Mouse (Mus musculus): ENCODE results near the gene Phox2a. TPM values are rescaled to one million over a fixed set of nuclear protein-coding genes. Genes with fewer than 3 reads are reported as not detected.

The Phox2a gene
- polyA plus RNA-seq, 1 experiment: not detected

DNA sequence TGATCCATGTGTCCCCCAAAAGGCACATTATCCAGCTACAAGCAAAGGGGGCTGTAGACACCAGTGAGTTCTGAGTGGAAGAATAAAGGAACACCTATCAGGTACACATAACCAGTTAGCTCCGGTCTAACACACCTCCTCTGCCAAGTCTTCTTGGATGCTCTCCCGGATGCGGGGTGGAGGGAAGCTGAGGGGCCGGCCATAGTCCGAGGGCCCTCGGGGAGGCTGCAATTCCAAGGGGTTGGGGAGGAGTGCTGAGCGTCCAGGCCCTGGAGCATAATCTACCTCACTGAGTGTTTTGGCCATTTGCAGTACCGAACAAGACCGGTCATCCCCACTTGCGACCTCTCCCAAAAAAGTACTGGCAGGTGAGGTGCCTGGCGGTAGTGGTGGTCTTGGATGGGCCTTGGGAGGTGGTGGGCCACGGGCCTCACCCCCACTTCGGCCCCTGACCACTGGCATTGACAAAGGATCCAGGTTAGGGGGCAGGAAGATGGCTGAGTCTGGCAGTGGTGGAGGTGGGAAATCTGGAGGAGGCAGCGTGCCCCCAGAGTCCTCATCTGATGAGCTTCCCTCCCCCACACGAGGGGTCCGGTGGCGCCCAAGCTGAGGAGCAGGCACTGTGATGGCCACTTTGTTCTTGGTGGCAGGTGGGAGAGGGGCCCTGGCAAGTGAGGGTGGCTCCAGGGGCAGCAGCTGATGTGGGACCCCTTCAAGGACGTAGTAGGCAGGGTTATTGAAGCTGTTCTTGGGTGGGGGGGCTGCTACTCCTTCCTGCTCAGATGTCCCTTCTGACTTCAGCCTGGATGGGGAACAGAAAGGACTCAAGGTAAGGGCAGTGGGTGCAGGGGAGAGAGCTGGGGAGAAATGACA lies 5.9 kb downstream of the Phox2a start:
- Histone ChIP-seq H3K4me3 (ENCODE audit: insufficient read depth, low read length) (no peak overlapping the region), H3K4me1 (ENCODE audit: control insufficient read depth, insufficient read depth, low read length) (no peaks in the 10 kb centered on the region), H3K27ac (ENCODE audit: insufficient read depth, low read length) (no peak overlapping the region)
- TF ChIP-seq POLR2A (IDR thresholded peaks at IDR 0.05; ENCODE audit: low read depth, low read length) (no peak), CTCF (IDR thresholded peaks at IDR 0.05; ENCODE audit: borderline replicate concordance, insufficient read depth, low read length) (no peak)

DNA sequence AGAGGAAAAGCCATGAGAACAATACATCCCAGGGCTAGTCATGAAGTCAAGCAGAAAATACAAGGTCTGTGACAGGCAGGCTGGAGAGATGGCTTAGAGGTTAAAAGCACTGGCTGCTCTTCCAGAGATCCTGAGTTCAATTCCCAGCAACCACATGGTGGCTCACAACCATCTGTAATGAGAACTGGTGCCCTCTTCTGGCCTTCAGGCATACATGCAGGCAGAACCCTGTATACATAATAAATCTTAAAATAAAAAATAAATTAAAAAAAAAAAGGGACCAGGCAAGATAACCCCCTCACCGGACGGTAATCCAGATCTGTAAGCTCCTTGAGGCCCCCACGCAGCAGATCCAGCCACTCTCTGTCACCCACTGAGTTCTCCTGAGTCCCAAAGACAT lies 12.3 kb downstream of the Phox2a start:
- TF ChIP-seq CTCF (IDR thresholded peaks at IDR 0.05; ENCODE audit: borderline replicate concordance, insufficient read depth, low read length) (no peak), POLR2A (IDR thresholded peaks at IDR 0.05; ENCODE audit: low read depth, low read length) (no peak)
- no peak overlapping the region for H3K27ac ChIP-seq (ENCODE audit: insufficient read depth, low read length)
- H3K4me3 ChIP-seq (ENCODE audit: insufficient read depth, low read length): no peak overlapping the region
- peaks cover 7% of the 10 kb centered on the region for H3K4me1 ChIP-seq (ENCODE audit: control insufficient read depth, insufficient read depth, low read length)

DNA sequence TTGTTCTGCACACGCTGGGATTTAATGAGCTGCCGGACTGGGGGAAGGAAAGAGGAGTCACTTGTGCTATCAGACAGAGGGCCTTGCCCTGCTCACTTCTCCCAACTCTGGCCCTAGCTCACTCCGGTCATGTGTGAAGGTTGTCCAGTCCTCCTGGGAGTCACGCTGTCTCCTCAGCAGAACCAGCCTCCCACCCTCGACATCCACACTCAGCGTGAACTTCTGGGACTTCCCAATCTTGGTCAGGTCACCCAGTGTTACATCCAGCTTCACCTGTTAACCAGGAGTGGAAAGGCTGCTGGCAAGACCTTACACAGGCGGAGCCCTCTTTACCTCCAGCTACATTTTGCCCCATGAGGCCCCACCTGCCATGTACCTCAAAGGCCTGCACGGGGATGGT lies 13.3 kb downstream of the Phox2a start:
- no peak for TF ChIP-seq CTCF (IDR thresholded peaks at IDR 0.05; ENCODE audit: borderline replicate concordance, insufficient read depth, low read length)
- no peak for TF ChIP-seq POLR2A (IDR thresholded peaks at IDR 0.05; ENCODE audit: low read depth, low read length)
- Histone ChIP-seq H3K27ac (ENCODE audit: insufficient read depth, low read length) (no peak overlapping the region), H3K4me1 (ENCODE audit: control insufficient read depth, insufficient read depth, low read length) (peaks cover 7% of the 10 kb centered on the region), H3K4me3 (ENCODE audit: insufficient read depth, low read length) (no peak overlapping the region)

DNA sequence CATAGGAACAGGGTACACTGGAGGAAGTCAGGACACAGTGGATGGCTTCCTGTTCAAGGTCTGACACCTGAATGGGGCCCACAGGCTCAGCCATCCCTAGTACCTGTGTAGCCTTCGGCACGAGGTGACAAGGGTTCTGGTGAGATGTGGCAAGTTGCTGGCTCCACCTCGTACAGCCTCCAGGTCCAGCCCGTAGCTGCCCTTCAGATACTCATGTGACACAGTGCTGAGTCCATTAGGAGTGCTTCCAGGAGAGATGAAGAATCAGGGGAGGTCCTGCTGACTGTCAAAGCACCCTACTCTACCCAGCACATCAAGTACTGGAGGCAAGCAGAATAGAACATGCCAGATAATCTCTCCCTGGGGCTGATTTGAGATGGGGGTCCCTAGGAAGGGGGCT lies 14.3 kb downstream of the Phox2a start:
- Histone ChIP-seq H3K4me3 (ENCODE audit: insufficient read depth, low read length) (no peak overlapping the region), H3K4me1 (ENCODE audit: control insufficient read depth, insufficient read depth, low read length) (peaks cover 7% of the 10 kb centered on the region), H3K27ac (ENCODE audit: insufficient read depth, low read length) (no peak overlapping the region)
- no peak for TF ChIP-seq CTCF (IDR thresholded peaks at IDR 0.05; ENCODE audit: borderline replicate concordance, insufficient read depth, low read length)
- TF ChIP-seq POLR2A (IDR thresholded peaks at IDR 0.05; ENCODE audit: low read depth, low read length): no peak

DNA sequence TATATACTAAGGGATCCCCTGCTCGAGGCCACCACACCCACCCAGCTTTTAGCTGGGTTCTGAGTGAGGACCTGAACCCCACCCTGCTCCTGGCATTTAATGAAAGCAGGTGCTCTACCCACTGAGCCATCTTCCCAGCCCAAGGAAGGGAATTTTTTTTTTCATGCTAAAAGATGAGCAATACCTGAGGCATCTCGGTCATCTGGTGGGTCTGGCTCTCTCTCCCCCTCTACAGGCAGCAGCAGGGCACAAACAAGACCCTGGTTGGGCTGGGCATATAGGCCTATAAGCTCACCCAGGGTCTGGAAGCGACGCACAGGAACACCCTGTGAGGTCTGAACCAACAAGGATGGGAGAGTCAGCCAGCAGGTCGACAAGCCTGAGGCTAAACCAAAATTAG lies 15.2 kb downstream of the Phox2a start:
- Histone ChIP-seq H3K4me1 (ENCODE audit: control insufficient read depth, insufficient read depth, low read length) (peaks cover 7% of the 10 kb centered on the region), H3K27ac (ENCODE audit: insufficient read depth, low read length) (no peak overlapping the region), H3K4me3 (ENCODE audit: insufficient read depth, low read length) (no peak overlapping the region)
- TF ChIP-seq CTCF (IDR thresholded peaks at IDR 0.05; ENCODE audit: borderline replicate concordance, insufficient read depth, low read length) (peak; percentile 41; the same call in 1 of the 2 replicates), POLR2A (IDR thresholded peaks at IDR 0.05; ENCODE audit: low read depth, low read length) (no peak)

DNA sequence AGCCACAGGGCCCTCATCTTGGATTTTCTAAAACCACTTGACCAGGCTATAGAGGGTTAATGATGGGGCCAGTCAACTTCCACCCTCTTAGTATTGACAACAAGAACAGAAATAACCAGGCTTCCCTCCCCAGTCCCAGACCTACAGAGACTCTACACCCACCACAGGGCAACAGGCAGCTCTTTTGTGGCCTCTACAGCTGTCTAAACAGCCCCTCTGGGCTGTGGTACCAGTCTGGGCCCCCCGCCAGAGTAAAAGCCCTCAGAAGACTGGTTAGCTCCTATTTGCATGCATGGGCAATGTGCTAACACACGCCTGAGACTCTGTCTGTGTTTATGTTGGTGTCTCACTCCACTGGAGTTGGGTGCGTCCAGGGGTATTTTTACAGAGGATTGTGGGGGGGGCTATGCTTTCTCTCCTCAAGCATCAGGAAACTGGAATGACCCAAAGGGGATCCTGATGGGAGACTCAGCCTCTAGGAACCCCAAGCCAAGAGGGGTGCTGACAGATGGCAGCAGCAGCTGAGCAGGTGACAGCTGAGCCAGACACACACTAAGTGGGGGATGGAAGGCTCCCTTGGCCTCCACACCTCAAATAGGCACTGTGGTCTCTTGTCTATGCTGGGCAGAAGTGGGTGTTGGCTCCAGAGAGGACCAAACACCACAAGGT lies 15.9 kb downstream of the Phox2a start:
- TF ChIP-seq POLR2A (IDR thresholded peaks at IDR 0.05; ENCODE audit: low read depth, low read length) (no peak), CTCF (IDR thresholded peaks at IDR 0.05; ENCODE audit: borderline replicate concordance, insufficient read depth, low read length) (no peak)
- no peak overlapping the region for H3K4me3 ChIP-seq (ENCODE audit: insufficient read depth, low read length)
- H3K27ac ChIP-seq (ENCODE audit: insufficient read depth, low read length): no peak overlapping the region
- H3K4me1 ChIP-seq (ENCODE audit: control insufficient read depth, insufficient read depth, low read length): peaks cover 7% of the 10 kb centered on the region

DNA sequence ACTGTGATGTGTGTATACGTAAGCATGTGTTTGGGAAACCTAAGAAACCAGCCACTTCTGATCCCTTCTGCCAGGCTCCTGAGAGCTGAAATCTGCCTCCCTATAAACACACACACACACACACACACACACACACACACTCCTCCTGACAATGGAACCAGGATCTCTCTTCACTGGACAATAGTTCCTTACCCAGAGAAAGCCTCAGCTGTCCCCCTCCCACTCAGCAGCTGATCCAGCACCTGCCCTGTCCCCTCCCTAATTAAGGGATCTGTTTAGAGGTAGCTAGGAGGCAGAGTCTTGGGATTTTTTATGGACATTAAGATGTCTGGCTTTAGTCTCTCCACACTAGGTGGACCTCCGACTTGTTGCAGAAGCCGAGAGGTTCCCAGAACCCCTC lies 16.8 kb downstream of the Phox2a start:
- H3K4me1 ChIP-seq (ENCODE audit: control insufficient read depth, insufficient read depth, low read length): peaks cover 7% of the 10 kb centered on the region
- peak overlapping the region; percentile 79 for H3K4me3 ChIP-seq (ENCODE audit: insufficient read depth, low read length)
- TF ChIP-seq CTCF (IDR thresholded peaks at IDR 0.05; ENCODE audit: borderline replicate concordance, insufficient read depth, low read length) (no peak), POLR2A (IDR thresholded peaks at IDR 0.05; ENCODE audit: low read depth, low read length) (no peak)
- H3K27ac ChIP-seq (ENCODE audit: insufficient read depth, low read length): no peak overlapping the region

DNA sequence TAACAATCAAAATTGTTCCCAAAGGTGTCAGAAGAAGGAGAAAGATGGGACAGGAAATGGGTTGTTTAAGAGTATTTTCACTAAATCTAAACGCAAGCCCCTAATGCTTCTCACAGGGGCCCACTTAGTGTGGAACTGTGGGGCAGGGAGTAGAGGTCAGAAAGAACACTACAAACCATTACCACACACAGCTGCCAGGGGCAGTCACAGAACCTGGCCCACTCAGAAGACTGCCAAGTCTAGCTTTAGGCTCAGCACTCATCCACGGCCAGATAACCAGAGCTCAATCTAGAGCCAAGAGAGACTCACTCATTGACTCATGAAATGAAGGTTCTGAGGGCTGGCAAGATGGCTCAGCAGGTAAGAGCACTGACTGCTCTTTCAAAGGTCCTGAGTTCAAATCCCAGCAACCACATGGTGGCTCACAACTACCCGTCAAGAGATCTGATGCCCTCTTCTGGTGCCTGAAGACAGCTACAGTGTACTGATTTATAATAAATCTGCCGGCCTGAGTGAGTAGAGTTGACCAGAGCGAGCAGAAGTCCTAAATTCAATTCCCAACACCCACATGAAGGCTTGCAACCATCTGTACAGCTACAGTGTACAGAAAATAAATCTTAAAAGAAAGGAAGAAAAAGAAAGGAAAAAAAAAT lies 17.5 kb downstream of the Phox2a start:
- TF ChIP-seq CTCF (IDR thresholded peaks at IDR 0.05; ENCODE audit: borderline replicate concordance, insufficient read depth, low read length) (no peak), POLR2A (IDR thresholded peaks at IDR 0.05; ENCODE audit: low read depth, low read length) (no peak)
- peak overlapping the region; percentile 79 for H3K4me3 ChIP-seq (ENCODE audit: insufficient read depth, low read length)
- peaks cover 7% of the 10 kb centered on the region for H3K4me1 ChIP-seq (ENCODE audit: control insufficient read depth, insufficient read depth, low read length)
- peak overlapping the region; percentile 90 for H3K27ac ChIP-seq (ENCODE audit: insufficient read depth, low read length)

DNA sequence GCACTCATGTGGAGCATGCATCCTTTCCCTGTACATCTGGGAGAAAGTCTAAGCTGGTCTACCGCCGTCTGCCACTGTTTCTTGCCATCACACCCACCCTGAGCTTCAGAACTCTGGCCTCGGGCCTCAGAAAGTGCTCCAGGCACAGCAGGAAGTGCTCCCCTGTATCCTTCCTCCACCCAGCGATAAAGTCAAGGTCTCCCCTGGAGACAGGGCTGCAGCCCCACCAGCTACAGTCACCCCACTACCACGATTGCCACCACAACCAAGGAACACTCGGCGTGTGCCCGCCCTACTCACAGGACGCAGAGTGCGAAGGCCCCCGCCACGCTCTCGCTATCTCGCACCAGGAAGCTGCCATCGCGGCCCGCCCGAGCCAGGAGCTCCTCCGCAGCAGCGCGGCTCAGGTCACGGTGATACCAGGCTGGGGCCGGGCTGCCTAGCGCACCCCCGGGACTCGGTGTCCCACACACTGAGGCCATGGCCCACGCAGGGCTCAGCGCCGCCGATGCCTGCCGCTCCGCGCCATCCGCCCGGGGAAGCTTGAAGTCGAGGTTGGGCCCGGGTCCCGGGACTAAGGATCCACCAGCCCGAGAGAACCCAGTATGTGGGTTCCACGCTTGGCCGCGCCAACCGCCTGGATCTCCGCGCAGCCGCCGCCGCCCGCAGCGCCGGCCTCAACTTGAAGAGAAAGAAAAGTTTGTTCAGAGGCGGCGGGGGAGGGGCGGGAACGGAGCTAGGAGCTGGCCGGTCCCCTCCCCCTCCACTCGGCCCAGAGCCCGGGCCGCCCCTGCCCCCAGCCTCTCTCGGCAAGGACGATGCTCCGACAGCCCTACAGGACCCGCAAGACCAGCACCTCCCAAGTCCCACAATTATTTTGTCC lies 18.4 kb downstream of the Phox2a start:
- H3K4me3 ChIP-seq (ENCODE audit: insufficient read depth, low read length): peak overlapping the region; percentile 79
- peaks cover 7% of the 10 kb centered on the region for H3K4me1 ChIP-seq (ENCODE audit: control insufficient read depth, insufficient read depth, low read length)
- H3K27ac ChIP-seq (ENCODE audit: insufficient read depth, low read length): peak overlapping the region; percentile 90
- TF ChIP-seq CTCF (IDR thresholded peaks at IDR 0.05; ENCODE audit: borderline replicate concordance, insufficient read depth, low read length): no peak
- TF ChIP-seq POLR2A (IDR thresholded peaks at IDR 0.05; ENCODE audit: low read depth, low read length): peak; percentile 42; the same call in 1 of the 2 replicates

Measured in embryonic fibroblast, embryonic 13.5 days (primary cell).